Mouse (Mus musculus): Measurements from ENCODE around the gene Vac14.

- TF ChIP-seq ZC3H11A (IDR thresholded peaks at IDR 0.05; ENCODE audit: borderline replicate concordance, low read depth, low read length), result no peak
- no peak for TF ChIP-seq ZNF384 (IDR thresholded peaks at IDR 0.05; ENCODE audit: low read depth, low read length)
- no peak for TF ChIP-seq HCFC1 (IDR thresholded peaks at IDR 0.05; ENCODE audit: borderline replicate concordance, insufficient read depth, low read length)
- no peak for TF ChIP-seq MAFK (IDR thresholded peaks at IDR 0.05; ENCODE audit: insufficient read depth, low read depth, low read length)
These were observed 100.7 kb downstream of the Vac14 start for GRCm38 (mm10) chr8:110718969-110719670.
